Mouse (Mus musculus) heart, adult 2 months (tissue): ENCODE data around the gene Chkb.

Experiments used
- CTCF ChIP-seq: fragments of 200-600 bp; IDR thresholded peaks from 2 replicates; pipeline ENCODE4 v1.8.1; 2022; ENCODE audit warnings: antibody characterized with exemption, mild to moderate bottlenecking, moderate library complexity
- EP300 ChIP-seq: fragments of 200-500 bp; IDR thresholded peaks from 2 replicates; pipeline ENCODE4 v1.6.1; 2011; ENCODE audit warnings: low read depth, low read length, control low read depth; ENCODE audit not compliant: insufficient read depth
- POLR2A ChIP-seq: fragments of 200-500 bp; IDR thresholded peaks from 2 replicates; pipeline ENCODE4 v1.6.1; 2011; ENCODE audit warnings: mild to moderate bottlenecking, low read depth, low read length, control low read depth; ENCODE audit not compliant: insufficient read depth

DNA sequence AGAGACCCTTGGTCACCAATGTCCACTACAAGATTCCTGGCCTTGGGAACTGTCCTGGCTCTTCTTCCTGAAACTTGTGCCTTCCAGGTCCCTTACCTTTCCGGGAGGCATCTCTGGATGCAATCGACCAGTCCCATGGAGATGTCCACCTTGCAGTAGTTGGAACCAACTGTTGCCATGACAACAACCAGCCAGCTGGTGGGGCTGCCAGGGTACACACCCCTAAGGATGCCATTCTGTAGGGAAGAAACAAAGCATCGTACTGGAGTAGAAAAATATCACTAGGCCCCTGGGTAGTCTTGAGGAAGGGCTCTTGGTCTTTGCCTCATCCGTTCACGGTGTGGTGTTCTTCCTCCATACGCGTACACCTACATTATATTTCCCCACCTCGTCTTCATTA is 5.1 kb downstream of the Chkb start:
- TF ChIP-seq POLR2A (no peak), CTCF (no peak), EP300 (no peak)
